Mouse (Mus musculus): ENCODE results near the gene Oprl1. TPM values are rescaled to one million over a fixed set of nuclear protein-coding genes. Genes with fewer than 3 reads are reported as not detected.

The Oprl1 gene
- total RNA-seq, 2 experiments from 2014 or later = 4.0 to 6.0 TPM

DNA sequence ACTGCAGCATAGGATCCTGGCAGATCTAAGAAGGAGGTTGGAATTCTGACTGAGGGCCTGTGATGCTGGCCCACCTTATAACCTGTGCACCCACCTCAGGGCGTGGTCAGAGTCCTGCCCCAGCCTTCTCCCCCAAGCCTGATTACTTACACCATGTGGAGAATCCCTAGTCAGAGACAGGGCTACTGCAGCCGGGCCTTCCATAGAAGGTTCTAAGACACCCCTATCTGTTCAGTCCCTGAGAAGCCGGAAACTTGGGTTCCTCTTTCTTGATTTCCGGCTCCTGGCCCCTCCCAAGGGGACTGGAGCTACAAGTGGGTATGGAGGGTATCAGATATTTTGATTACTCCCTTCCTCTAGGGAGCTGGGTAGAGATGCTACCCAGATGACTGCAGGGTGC is 23.2 kb upstream of the Oprl1 start:
- no peak for DNase-seq (ENCODE audit: low spot score in 2 of 2)

- no peak for DNase-seq (ENCODE audit: low spot score in 2 of 2)
Measured at GRCm38 (mm10) chr2:181692304-181692703, 22.5 kb upstream of the Oprl1 start.

- DNase-seq (ENCODE audit: low spot score in 2 of 2) = peak; percentile 55 to 72
Measured at GRCm38 (mm10) chr2:181693339-181694280, 21.2 kb upstream of the Oprl1 start, which contains the start of gene Rgs19. Gene Rgs19, minus strand, starts transcription at chr2:181693977.

- DNase-seq (ENCODE audit: low spot score in 2 of 2) = no peak
Measured at GRCm38 (mm10) chr2:181694581-181694980, 20.2 kb upstream of the Oprl1 start.

- DNase-seq (ENCODE audit: low spot score in 2 of 2) = no peak
Measured at GRCm38 (mm10) chr2:181695776-181696175, 19.0 kb upstream of the Oprl1 start.

GRCm38 (mm10) chr2:181696801-181697420 is 17.9 kb upstream of the Oprl1 start:
- DNase-seq (ENCODE audit: low spot score in 2 of 2) = no peak

- no peak for DNase-seq (ENCODE audit: low spot score in 2 of 2)
Measured at GRCm38 (mm10) chr2:181698241-181698640, 16.6 kb upstream of the Oprl1 start, which contains the start of gene Lkaaear1. Gene Lkaaear1, minus strand, starts transcription at chr2:181698442.

DNA sequence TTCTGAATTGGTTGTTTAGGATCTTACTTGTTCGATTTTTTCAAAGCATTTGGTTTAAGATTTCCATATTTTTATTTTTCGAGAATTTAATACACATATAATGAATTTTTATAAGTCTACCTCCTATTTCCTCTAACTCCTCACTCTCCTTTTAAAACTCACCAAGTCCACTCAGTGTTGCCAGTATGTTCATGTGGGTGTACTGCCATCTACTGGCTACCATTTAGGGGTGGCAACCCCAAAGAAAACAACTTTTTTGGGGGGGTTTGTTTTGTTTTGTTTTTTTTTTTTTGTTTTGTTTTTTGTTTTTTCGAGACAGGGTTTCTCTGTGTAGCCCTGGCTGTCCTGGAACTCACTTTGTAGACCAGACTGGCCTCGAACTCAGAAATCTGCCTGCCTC is 8.1 kb upstream of the Oprl1 start:
- DNase-seq (ENCODE audit: low spot score in 2 of 2) = no peak

GRCm38 (mm10) chr2:181713749-181714148 is 1.1 kb upstream of the Oprl1 start:
- no peak for DNase-seq (ENCODE audit: low spot score in 2 of 2)

GRCm38 (mm10) chr2:181715382-181715781 is 566 bp downstream of the Oprl1 start:
- DNase-seq (ENCODE audit: low spot score in 2 of 2) = no peak

GRCm38 (mm10) chr2:181716991-181717390 is 2.2 kb downstream of the Oprl1 start:
- no peak for DNase-seq (ENCODE audit: low spot score in 2 of 2)

DNA sequence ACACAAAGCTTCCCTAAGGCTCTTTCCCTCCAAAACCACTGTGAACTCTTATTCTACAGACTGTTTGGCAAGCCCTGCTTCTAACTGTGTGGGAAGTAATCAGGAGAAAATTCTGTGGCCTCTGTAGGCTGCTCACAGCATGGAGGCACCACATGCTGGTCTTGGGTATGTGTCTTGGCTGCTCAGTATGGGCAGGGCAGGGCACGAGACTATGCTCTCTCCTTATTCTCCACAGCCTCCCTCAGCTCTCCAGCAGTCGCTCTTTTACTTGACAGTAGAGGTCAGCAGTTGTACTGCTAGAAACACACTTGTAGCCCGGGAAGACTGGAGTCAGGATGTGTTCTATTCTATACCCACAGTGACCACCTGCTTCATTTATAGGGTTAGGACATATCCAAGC is 5.2 kb downstream of the Oprl1 start:
- DNase-seq (ENCODE audit: low spot score in 2 of 2) = no peak

GRCm38 (mm10) chr2:181721200-181721599 is 6.4 kb downstream of the Oprl1 start:
- no peak for DNase-seq (ENCODE audit: low spot score in 2 of 2)

- peak in 1 of 2 experiments; percentile 7 for DNase-seq (ENCODE audit: low spot score in 2 of 2)
Measured at GRCm38 (mm10) chr2:181722213-181722612, 7.4 kb downstream of the Oprl1 start.

DNA sequence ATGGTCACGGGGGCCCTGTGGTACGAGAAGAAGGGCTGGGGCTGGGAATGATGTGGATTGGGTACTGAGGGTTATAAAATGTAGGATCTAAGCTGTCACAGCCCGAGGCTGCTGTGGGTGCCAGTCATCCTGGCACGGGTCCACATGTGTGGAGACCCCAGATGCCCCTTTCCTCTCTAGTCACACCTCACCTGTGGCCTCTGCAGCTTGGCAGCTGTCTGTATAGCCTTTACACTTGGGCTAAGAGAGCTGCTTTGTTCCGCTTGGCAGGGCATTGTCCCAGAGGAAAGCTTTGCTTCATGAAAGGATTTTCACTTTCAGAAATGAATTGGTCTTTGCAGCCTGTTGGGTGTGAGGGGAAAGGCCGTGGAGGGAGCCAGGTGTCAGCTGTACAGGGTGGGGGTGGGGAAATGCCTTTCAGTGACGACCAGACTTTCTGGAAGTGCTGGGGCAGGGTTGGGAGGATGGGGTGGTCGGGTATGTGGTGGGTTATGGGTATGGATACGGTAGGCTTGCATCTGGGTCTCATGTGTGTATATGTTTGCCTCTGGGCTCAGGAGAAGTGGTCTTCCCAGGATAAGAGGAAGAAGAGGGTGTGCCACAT is 12.9 kb downstream of the Oprl1 start:
- DNase-seq (ENCODE audit: low spot score in 2 of 2) = no peak

DNA sequence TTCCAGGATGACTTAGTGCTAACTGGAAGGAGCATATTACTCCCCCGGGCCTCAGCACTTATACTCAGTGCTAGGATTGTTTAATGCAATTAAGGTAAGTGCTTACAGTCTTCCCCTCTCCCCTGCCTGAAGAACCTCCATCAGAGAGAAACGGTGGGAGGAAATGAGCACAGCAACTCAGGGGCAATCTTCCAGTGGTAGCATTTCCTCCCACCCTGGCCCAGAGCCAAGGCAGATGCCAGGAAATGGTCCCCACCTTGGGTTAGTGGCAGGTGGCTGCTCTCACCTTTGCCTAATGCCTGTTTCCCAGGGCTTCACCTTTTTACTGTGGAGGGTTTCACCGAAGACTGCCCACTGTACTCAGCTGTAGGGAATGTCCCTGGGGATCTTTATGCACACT is 15.2 kb downstream of the Oprl1 start:
- DNase-seq (ENCODE audit: low spot score in 2 of 2) = no peak

DNA sequence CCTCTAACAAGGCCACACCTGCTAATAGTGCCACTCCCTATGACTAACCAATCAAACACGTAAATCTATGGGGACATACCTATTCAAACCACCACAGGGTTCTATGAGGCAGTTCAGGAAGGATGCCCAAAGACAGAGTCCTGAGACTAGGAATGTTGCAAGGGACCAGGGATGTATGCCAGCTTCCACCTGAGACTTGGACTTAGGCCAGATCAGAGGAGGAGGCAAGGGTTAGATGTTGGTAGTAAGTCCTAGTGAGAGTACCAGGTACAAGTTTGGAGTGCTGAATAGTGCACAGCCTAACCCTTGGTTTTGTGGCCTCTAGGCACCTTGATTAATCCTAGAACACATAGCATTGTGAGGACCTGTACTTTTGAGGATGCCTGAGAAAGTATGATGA is 37.8 kb downstream of the Oprl1 start:
- DNase-seq (ENCODE audit: low spot score in 2 of 2) = no peak

GRCm38 (mm10) chr2:181758147-181758725 is 43.4 kb downstream of the Oprl1 start:
- no peak for DNase-seq (ENCODE audit: low spot score in 2 of 2)

- no peak for DNase-seq (ENCODE audit: low spot score in 2 of 2)
Measured at GRCm38 (mm10) chr2:181759041-181759440, 44.2 kb downstream of the Oprl1 start.

DNA sequence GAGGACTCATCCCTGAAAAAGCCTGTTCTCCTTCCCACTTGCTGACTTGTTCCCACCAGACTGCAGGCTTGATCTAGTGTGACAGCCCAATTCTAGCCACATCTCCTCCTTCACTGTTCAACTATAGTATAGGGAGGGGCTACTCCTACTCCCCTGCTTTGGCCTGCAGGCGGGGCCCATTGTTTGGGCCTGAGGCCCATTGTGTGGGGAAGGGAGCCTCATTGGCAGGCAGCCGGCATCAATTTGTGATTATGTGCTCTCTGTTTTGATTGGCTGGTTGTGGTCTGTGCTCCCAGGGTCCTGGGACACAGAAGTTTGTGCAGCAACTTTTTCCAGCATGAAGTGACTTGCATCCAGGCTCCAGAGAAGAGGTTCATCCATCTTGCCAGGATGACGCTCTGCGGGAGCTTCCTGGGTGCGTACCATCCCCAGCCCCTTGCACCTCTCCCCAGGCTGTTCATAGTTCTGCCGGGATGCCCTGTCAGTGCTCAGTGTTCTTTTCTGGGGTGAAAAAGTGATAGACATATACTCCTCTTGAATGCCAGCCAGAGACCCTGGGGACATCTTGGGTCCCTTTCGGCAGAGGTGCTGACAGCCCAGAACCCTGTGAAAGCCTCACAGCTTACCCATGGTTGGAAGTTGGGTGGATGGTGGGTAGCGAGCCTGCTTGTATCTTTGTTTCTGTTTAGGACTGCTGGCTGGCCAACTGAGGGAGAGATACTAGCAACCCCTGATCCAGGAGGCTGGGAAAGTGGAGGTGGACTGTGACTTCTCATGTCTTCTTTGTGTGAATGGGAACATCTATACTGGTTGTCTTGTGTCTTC is 48.4 kb downstream of the Oprl1 start, which contains the start of gene Myt1:
Myt1 (plus strand) TSS at position 327 of the 825 bp plus-strand sequence.
- no peak for DNase-seq (ENCODE audit: low spot score in 2 of 2)
